Mouse (Mus musculus) spleen, adult 2 months (tissue): Measurements from ENCODE around the gene Cend1.
A peak's percentile ranks its signal among the peaks of the same experiment; 100 is the strongest.

Source experiments
- CTCF ChIP-seq: fragments of 200-500 bp; IDR thresholded peaks from 2 replicates; pipeline ENCODE4 v1.5.1; 2011; ENCODE audit warnings: mild to moderate bottlenecking, inconsistent platforms; ENCODE audit not compliant: insufficient read depth, insufficient read length, insufficient replicate concordance; ENCODE audit errors: extremely low read depth
- POLR2A ChIP-seq: fragments of 200-500 bp; IDR thresholded peaks from 2 replicates; pipeline ENCODE4 v1.6.1; 2011; ENCODE audit warnings: low read depth, low read length, inconsistent platforms

DNA sequence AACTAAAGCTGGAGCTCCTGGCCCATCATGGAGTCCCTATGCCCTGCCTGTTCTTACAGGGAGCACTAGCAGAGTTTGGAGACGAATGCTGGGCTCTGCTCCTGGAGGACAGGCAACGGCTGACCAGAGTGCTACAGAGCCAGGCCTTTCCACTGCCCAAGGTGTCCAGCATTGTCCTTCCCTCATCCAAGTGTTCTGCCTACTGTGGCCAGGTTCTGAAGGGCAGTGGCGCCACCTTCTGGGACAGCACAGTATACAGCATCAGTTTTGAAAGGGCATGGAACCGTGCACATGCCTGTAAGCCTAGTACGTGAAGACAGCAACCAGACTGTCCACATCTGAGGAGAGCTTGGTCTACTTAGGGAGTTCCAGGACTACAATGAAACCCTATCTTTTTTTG lies 26.0 kb downstream of the Cend1 start:
- TF ChIP-seq CTCF (peak; percentile 87; the same call in 1 of the 2 replicates), POLR2A (no peak)
